ENCODE assay signal across 8 mouse cellular contexts in the genomic region with DNA sequence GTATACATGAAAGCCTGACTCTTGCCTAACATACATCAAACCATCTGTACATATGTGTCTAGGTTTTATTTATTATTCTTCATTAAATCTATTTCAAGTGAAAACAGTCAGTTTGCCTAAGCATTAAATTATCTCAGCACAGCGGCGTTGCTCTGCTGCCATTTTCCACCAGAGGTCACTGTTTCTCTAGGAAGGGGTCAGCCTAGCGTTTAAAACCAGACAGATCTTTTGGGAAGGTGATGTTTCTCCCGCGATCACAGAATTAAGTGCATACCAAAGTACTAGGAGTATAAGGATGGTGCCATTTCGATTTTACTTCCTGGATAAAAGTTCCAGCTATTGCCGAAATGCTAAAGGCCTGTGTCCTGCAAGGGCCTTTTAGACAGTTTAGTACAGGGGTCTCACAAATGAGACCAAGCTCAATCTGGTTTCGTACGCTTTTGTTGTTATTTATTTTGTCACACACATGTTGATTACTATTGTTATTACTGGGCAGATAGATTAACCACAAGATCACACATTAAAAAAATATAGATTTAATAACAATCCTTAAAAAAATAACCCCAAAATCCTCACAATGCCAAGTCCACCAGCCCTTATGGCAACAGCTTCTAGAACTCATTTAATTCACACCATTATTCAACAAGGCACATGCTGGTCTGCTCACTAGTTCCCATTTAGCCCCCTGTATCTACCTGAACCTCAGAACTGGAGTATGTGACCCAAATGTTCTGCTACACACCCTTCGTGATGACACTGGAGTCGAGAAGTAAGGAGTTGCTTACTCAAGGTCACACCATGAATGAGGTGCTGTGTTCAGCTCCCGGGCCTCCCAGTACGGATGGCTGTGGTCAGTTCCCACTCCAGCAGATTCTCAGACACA. TPM values are rescaled to one million over a fixed set of nuclear protein-coding genes. Genes with fewer than 3 reads are reported as not detected.
DNase-seq lines count a peak whose midpoint lies in the region; ATAC-seq and TF ChIP-seq lines count a peak whose summit lies in the region.

No protein-coding gene starts in this region.

- peak; percentile 99 for TF ChIP-seq CTCF in E14TG2a.4 (conservative IDR thresholded peaks at IDR 0.05; ENCODE audit: low read length)
- TF ChIP-seq CTCF in brain, embryonic 14.5 days (IDR thresholded peaks at IDR 0.05; ENCODE audit: borderline replicate concordance, extremely low read depth, insufficient read depth, insufficient read length) = peak; percentile 90

- no peak overlapping the region for H3K9ac ChIP-seq in forebrain, embryonic 11.5 days (ENCODE audit: low read length)
- no peak overlapping the region for H3K9ac ChIP-seq in lung, embryonic 16.5 days (ENCODE audit: low read length)

- H3K4me2 ChIP-seq in forebrain, embryonic 11.5 days (ENCODE audit: low read depth, low read length, severe bottlenecking) = no peak overlapping the region
- H3K4me2 ChIP-seq in lung, embryonic 16.5 days (ENCODE audit: low read depth, low read length) = no peak overlapping the region

- 46% methylated on average over 13 of the region's 13 CpGs for WGBS in forebrain, embryonic 11.5 days
- WGBS in lung, embryonic 16.5 days = 43% methylated on average over 13 of the region's 13 CpGs

- H3K27me3 ChIP-seq in E14TG2a.4 (ENCODE audit: insufficient read depth, low read length) = peaks cover 2% of the 10 kb centered on the region; the same call in 1 of the 2 replicates
- H3K27me3 ChIP-seq in forebrain, embryonic 11.5 days (ENCODE audit: control insufficient read depth, insufficient read depth, low read length) = no peaks in the 10 kb centered on the region
- H3K27me3 ChIP-seq in lung, embryonic 16.5 days (ENCODE audit: control insufficient read depth, insufficient read depth, low read depth, low read length) = no peaks in the 10 kb centered on the region

- no peak for TF ChIP-seq POLR2A in brain, embryonic 14.5 days (IDR thresholded peaks at IDR 0.05; ENCODE audit: borderline replicate concordance, extremely low read depth, insufficient read depth, insufficient read length, poor library complexity, severe bottlenecking)

- H3K36me3 ChIP-seq in E14TG2a.4 (ENCODE audit: insufficient read depth, low read length) = no peaks in the 10 kb centered on the region
- H3K36me3 ChIP-seq in forebrain, embryonic 11.5 days (ENCODE audit: control insufficient read depth, insufficient read depth, low read length) = no peaks in the 10 kb centered on the region
- no peaks in the 10 kb centered on the region for H3K36me3 ChIP-seq in lung, embryonic 16.5 days (ENCODE audit: control insufficient read depth, insufficient read depth, low read length)

- H3K27ac ChIP-seq in forebrain, embryonic 11.5 days (ENCODE audit: low read depth, low read length) = no peak overlapping the region
- H3K27ac ChIP-seq in lung, embryonic 16.5 days (ENCODE audit: low read length) = no peak overlapping the region

- DNase-seq in brain, embryonic 14.5 days (ENCODE audit: low read depth) = peak; percentile 86
- peak; percentile 76 for DNase-seq in forebrain, embryonic 11.5 days (ENCODE audit: low spot score)
- peak; percentile 65 to 89 for DNase-seq in layer of hippocampus, adult 18-20 months (ENCODE audit: low spot score in 2 of 2)
- DNase-seq in ovary, postnatal 10 days (ENCODE audit: low spot score) = peak; percentile 49
- DNase-seq in thymus, postnatal 14 days = peak; percentile 69

- H3K4me3 ChIP-seq in E14TG2a.4 (replicated peaks; ENCODE audit: low read length) = no peak overlapping the region
- no peak overlapping the region for H3K4me3 ChIP-seq in forebrain, embryonic 11.5 days (ENCODE audit: low read depth, low read length)
- no peak overlapping the region for H3K4me3 ChIP-seq in lung, embryonic 16.5 days (ENCODE audit: low read length)

- H3K4me1 ChIP-seq in E14TG2a.4 (replicated peaks; ENCODE audit: low read depth, low read length) = no peaks in the 10 kb centered on the region
- peaks cover 2% of the 10 kb centered on the region; the same call in 1 of the 2 replicates for H3K4me1 ChIP-seq in forebrain, embryonic 11.5 days (replicated peaks; ENCODE audit: control insufficient read depth, insufficient read depth, low read length)
- no peaks in the 10 kb centered on the region; the same call in 1 of the 2 replicates for H3K4me1 ChIP-seq in lung, embryonic 16.5 days (replicated peaks; ENCODE audit: control insufficient read depth, insufficient read depth, low read length)

- H3K9me3 ChIP-seq in E14TG2a.4 (ENCODE audit: low read length) = no peaks in the 10 kb centered on the region
- H3K9me3 ChIP-seq in forebrain, embryonic 11.5 days (ENCODE audit: control insufficient read depth, low read length) = no peaks in the 10 kb centered on the region
- H3K9me3 ChIP-seq in lung, embryonic 16.5 days (ENCODE audit: control insufficient read depth, low read length) = no peaks in the 10 kb centered on the region

- ATAC-seq in forebrain, embryonic 11.5 days (replicated peaks; ENCODE audit: low FRiP score) = peak; percentile 77
- peak; percentile 67 to 85; a peak in 3 of 4 replicates for ATAC-seq in hematopoietic stem cell, adult 5-6 weeks (replicated peaks in 1 of 2; ENCODE audit: insufficient read depth in 1 of 2, low FRiP score in 2 of 2, low TSS enrichment in 1 of 2, low read depth in 1 of 2, poor library complexity in 2 of 2, severe bottlenecking in 2 of 2)
- peak; percentile 68 for ATAC-seq in lung, embryonic 16.5 days (ENCODE audit: low read depth)

RNA-seq across cellular contexts. Expression of gene Mysm1, which starts 29.5 kb away (rescaled TPM):
- 18.6 and 20.0 TPM in 2 replicates for polyA plus RNA-seq in brain, embryonic 14.5 days (2012; rRNA removed)
- 28.8 and 30.7 TPM in 2 replicates for polyA plus RNA-seq in forebrain, embryonic 11.5 days (2014; fragmentation: Nextera tagmentation; extraction: Ambion mirVana)
- 64.5 and 68.6 TPM in 2 replicates for total RNA-seq in hematopoietic stem cell, adult 5-6 weeks (2017)
- total RNA-seq in layer of hippocampus, adult 18-20 months (2021) = 10 to 100 TPM; 32.2 to 34.0 TPM
- 26.6 and 30.5 TPM in 2 replicates for polyA plus RNA-seq in lung, embryonic 16.5 days (2015; fragmentation: Nextera tagmentation; extraction: Ambion mirVana)

RNA-seq across cellular contexts. Expression of gene Jun, which starts 43.6 kb away (rescaled TPM):
- polyA plus RNA-seq in brain, embryonic 14.5 days (2012; rRNA removed) = 43.3 and 53.1 TPM in 2 replicates
- 60.7 and 62.7 TPM in 2 replicates for polyA plus RNA-seq in forebrain, embryonic 11.5 days (2014; fragmentation: Nextera tagmentation; extraction: Ambion mirVana)
- 405 and 467 TPM in 2 replicates for total RNA-seq in hematopoietic stem cell, adult 5-6 weeks (2017)
- 100 to 1,000 TPM; 119 to 126 TPM for total RNA-seq in layer of hippocampus, adult 18-20 months (2021)
- 110 and 119 TPM in 2 replicates for polyA plus RNA-seq in lung, embryonic 16.5 days (2015; fragmentation: Nextera tagmentation; extraction: Ambion mirVana)
